Mouse (Mus musculus): ENCODE data around the gene Rnh1.
A peak's percentile ranks its signal among the peaks of the same experiment; 100 is the strongest.

Gene Rnh1

DNA sequence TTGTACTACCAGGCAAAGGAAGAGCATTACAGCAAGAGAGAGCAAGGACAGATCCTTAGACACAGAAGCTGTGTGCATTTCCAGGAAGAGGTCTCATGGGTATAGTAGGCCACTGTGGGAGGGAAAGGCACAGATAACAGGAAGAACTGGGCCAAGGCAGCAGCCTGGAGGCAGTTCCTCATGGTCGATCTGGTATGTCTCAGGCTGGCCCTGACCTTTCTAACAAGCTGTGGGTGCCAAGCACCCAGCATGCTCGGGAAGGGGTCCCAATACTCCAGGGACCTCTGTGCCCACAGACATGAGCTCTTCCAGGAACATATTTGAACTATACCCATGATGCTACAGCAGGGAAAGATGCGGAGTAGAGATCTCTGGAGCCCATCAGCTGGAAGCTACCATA, 31.9 kb upstream of the Rnh1 start:
- no peak for DNase-seq

DNA sequence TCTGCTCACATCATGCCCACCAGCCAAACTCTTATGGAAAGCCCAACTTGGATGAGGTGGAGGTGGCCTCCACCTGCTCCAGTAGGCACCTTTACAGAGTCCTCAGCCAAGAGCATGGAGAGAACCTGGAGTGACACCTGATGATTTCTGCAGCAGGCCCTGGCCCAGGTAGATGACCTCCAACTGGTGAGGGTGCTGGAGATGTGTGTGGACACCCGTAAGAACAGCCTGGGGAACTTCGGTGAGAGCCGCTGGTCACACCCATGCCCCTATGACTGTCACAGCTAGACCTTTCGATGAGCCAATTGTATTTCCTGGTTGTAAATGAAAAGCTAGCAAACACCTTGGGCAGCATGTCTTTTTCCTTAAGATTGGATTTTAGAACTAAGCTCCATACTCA, 25.5 kb upstream of the Rnh1 start:
- DNase-seq, result no peak

DNA sequence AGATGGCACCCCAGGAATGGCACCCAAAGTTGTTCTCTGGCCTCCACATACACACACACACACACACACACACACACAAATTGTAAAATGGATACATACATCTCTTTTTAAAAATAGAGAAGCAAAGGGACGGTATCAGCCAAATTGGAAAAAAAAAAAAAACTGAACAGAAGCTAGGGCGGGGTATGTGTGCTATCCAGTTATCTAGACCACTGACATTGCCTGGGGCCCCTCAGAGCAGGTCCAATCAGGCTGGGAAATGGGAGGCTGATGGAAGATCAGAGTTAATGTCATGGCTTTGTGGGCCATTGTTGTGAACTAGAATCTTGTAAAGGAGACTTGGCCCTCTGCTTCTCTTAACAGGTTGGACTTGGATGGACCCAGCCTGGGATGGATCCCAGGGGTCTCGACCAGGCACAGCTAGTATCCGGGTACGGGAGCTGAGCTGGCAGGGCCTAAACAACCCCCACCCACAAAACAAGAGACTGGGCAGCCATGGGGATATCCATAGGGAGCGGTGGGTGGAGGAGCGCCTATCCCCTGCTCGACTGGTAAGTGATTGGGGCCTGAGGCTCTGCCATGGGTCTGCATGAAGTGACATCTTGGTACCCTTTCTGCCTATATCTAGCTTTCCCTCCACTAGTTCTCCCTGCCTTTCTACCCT, 24.1 kb upstream of the Rnh1 start:
- DNase-seq, result no peak

DNA sequence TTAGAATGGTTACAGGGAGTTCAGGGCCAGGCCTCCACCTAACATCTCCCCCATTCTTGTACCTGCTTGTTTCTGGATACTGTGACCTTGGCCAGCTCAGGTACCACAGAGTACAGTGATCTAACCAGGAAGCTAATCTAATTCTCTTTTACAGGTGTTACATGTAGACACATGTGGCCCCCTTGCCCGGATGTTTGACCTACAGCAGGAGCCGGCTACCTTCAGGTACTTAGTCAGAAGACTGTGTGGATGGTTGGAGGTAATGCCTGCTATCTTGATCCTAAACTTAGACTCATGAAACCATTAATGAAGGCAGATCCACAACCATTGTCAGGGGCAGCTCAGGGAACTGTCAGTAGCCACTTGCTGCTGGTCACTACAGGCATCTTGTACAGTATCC, 23.1 kb upstream of the Rnh1 start:
- no peak for DNase-seq

DNA sequence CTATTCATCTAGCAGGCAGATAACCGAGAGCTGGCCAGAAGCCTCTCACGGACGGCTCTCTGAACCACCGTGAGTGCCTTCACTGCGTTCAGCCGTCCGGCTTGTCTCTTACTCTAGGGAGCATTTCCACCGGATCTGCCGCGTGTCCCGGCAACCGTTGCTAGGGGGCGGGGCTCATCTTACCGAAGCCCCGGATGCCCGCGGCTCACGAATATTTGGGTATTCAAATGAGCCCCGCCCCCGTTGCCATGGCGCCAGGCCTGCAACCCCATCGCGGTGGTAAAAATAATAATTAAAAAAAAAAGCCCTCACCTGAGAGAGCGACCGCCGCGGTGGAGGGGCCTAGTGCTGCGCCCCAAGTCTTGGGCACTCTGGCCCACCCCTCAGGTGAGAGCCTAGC, 22.2 kb upstream of the Rnh1 start:
- DNase-seq, result peak; percentile 90 to 93

DNA sequence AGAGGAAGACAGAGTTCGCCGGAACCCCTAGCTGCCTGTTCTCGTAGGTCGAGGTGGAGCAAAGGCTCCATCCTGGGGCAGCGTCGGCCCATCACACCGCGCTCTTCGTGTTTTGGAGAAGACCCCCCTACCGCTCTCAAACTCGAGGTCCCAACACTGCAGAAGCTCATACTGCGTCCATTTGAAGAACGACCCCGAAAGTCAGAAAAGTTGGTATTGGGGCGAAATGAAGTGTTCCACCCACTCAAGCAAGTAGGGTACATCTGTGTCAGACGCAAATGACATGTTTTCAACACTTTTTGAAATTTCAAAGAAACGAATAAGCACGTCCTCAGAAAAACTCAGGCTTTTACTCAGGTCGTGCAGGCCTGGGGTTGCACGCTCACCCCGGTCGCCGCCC, 21.8 kb upstream of the Rnh1 start:
- no peak for DNase-seq

DNA sequence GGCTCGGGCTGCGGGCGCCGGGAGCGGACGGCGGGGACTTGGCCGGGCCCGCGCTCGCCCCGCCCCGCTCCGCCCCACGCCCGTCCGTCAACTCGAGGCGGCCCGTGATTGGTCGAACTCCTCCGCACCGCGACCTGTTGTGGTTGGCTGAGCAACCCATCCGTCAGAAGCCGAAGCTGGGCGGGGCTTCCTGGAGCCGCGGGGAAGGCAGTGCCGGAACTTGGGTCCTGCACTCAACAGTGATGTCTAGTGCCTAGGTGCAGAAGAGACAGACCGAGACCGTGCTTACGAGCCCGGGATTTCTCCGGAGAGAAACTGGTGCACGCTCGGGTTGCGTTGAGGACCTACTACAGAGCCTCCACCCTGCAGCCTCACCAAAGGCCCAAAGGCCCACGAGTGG, 21.3 kb upstream of the Rnh1 start, which contains the start of the genes Hras and Lrrc56:
Gene Hras (minus strand): TSS at position 58 of the 400 bp plus-strand sequence.
Gene Lrrc56 (plus strand): TSS at position 210 of the 400 bp plus-strand sequence.
- DNase-seq, result peak; percentile 98 to 99

DNA sequence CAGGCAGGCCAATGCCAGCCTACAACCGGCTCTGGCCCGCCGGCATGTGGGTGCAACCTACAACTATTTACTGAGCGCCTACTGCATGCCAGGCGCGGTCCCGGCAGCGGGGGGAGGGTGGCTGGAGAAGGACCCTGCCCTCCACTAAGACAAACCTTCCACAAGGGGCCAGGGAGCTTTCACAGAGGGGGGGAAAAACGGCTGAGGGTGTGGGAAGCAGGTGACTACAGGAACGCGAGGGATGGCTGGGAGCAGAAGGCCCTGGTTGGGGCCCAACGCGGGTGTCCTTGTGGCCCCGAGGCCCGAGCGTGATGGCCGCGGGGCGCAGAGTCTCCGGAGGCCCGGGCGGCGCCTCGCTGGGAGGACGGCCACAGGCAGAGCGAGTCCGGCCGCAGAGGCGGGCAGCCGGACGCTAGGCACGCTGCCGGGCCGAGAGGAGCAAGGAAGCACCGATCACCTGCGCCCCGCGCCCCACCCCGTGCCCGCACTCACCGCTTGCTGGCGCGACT, 20.7 kb upstream of the Rnh1 start:
- peak; percentile 43 to 65 for DNase-seq

DNA sequence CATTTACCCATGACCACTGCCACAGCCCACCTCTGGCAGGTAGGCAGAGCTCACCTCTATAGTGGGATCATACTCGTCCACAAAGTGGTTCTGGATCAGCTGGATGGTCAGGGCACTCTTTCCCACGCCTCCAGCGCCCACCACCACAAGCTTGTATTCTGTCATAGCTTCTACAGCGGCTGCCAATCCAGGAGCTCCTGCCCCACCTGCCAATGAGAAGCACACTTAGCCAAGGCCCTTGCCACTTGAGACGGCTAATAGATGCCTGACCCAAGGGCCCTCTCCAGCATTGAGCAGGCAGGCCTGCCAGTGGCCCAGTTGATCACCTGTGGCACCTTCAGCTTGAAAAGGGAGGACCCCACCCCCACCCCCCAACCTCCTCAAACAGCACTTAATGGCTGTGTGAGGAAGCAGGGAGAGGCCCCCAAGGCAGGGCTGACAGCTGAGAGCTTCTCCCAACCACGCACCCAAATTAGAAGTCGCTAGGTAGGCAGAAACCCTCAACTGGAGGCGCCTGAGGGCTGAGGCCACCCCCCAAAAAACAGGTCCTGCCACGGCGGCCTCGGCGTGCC, 20.2 kb upstream of the Rnh1 start:
- DNase-seq, result no peak

DNA sequence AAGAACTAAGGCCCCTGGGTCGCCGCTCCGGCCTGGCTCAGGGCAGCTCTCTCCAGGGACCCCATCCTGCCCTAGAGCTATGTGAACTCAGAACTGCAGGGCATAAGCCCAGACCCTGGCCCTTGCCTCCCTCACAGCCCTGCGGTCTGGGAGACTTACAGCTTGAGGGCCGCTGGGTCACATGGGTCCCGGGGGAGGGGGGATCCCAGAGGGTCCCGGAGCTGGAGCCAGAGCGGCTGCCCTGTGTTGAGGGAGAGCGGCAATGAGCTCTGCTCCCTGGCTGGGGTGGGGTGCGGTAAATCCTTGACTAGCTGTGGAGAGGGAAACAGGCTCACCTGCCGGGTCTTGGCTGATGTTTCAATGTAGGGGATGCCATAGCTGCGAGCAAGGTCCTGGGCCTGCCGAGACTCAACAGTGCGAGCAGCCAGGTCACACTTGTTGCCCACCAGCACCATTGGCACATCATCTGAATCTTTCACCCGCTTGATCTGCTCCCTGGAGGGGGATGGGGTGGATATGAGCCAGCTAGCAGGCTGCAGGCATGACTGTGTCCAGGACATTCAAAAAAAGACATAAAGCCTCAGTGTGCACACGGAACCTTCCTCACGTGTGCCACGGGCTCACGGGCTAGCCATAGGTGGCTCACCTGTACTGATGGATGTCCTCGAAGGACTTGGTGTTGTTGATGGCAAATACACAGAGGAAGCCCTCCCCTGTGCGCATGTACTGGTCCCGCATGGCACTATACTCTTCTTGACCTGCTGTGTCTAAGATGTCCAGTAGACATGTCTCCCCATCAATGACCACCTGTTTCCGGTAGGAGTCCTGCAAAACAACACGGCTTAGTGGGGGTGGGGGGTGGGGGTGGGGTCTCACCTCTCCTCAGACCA, 19.4 kb upstream of the Rnh1 start:
- DNase-seq, result no peak

DNA sequence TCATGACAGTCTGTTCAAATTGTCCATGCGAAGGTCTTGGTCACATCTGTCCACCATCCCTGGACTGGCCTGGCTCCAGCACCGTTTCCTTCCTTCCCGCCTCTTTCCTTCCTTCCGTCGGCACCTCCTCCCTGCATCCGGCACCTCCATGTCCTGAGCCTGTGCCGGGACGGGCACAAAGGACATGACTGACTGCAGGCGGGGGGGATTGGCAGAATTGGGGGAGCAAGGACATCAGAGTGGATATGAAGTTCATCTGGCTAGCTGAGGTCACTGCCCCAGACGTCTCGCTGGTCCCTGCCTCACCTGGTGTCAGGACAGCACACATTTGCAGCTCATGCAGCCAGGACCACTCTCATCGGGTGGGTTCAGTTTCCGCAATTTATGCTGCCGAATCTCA, 18.4 kb upstream of the Rnh1 start:
- no peak for DNase-seq

DNA sequence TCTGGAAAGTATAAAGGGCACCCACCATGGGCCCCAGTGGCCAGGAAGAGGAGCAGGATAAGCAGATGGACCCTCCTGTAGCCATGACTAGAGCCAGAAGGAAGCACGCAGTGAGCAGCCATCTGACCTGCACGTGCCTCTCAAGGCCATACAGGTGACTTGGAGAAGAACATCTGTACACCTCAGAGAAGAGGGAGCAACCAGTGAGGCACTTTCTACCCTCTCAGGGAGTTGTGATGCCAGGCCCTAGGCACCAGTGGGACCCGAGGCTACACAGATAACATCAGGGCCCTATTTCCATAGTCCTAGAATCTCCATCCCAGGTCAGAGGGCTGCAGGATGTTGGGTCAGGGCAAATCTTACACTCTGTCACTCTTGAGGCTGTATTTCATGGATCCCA, 17.6 kb upstream of the Rnh1 start:
- DNase-seq, result no peak

DNA sequence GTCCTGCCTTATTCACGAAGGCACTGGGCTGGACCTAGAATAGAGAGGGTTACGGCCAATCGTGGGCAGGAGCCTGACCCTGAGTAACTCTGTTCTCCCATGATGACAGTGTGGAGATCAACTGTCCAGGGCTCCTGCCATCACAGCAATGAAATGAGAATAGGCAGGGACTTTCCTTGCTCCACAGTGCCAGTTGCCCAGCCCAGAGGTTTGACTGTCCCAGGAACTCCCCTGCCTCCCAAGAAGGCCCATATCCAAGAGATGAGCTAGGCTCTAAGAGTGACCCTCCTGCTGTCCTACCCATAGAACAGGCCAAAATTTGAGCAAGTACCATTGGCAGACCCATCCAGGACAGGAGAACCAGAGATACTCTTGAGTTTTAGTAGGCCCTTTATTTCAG, 16.1 kb upstream of the Rnh1 start:
- no peak for DNase-seq

DNA sequence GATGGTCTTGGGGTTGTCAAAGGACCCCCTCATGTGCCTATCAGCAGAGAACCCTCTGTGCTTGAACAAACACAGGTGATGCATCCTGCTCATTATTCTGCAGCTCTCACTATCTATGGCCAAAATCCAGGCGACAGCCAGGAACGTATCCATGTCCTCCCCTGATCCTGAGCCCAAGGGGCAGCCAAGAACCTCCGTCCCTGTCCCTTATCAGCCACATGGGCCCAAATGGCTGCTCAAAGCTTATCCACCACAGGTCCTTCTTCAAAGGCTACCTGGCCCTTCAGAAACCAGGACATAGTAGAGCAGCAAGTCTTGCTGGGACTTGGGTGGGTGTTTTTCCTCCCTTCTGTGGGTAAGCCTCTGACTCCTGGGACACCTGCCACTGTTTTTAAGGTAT, 15.5 kb upstream of the Rnh1 start:
- DNase-seq, result no peak

DNA sequence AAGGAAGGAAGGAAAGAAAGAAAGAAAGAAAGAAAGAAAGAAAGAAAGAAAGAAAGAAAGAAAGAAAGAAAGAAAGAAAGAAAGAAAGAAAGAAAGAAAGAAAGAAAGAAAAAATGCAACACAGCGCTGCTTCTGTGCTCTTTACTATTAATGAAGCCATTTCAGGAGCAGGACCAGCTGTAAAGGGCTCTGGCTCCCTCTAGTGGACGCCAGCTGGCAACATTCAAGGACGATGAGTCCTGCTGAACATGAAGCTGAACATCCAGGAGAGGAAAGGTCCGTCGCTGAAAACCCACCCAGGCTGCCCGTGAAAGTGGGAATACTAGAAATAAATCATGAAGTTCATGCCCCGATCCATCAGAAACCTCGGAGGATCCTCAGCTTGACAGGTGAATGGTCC, 3.5 kb upstream of the Rnh1 start:
- peak; percentile 79 to 81 for DNase-seq

DNA sequence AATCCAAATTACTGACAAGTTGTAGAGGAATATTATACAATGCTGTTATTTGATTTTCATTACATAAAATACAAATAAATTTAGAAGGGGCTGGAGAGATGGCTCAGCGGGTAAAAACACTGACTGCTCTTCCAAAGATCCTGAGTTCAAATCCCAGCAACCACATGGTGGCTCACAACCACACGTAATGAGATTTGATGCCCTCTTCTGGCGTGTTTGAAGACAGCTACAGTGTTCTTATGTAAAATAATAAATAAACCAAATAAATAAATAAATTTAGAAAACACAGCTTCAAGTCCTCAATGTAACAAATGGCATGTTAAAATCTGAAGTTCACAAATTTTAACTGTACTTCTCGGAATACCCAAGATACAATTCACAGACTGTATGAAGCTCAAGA, 2.4 kb upstream of the Rnh1 start:
- no peak for DNase-seq

DNA sequence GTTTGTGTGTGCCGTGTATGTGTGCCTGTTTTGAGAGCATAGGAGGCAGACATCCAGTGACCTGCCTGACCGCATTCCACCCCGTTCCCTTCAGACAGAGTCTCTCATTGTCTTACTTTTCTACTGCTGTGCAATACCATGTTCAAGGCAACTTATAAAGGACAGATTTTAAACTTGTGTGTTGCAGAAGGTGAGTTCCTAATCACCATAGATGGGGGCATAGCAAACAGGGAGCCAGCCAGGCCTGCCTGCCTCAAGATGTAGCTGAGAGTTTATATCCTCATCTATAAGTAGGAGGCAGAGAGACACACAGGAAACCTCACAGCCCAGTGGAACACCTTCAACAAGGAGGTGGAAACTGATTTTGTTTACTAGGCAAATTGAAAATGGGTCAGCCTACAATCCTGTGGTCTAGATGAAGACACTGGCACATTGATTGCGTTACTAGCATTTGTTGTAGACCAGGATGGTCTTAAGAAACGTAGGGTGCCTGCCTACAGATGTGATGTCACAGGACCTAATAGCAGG, 730 bp upstream of the Rnh1 start:
- no peak for DNase-seq

DNA sequence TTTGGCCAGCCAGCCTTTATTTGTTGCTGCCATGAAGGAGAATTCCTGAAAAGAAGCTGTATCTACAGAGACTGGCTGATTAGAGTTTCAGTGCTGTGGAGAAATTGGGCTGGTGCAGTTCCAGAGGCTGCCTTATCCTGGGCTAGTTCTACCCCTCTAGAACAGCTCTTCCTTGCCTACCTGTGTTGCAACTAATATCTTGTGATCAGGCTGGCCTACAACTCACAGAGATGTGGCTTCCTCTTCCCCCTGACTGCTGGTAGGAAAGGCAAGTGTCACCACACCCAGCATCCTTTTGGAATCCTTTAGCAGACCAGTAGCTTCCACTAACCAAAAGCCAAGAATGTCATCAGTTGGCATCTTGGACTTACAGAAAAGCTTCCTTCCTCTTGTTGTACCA, 2.8 kb downstream of the Rnh1 start:
- DNase-seq, result no peak

DNA sequence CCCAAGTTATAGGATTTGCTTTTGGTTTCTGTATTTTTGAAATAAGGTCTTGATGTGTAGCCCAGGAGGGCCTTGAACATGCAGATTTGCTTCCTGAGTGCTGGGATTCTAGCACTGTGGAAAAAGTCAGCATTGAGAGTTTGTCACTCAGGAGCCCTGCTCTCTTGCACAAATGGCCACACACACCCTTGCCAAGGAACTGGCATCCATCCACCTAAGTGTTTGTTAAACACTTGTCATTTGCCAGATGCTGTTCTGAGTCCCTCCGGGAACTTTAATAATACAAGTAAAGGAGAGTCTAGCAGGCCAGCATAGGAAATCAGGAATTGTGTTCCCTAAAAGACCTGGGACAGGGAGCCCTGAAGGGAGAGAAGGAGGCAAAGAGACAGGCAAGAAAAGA, 3.4 kb downstream of the Rnh1 start:
- no peak for DNase-seq

DNA sequence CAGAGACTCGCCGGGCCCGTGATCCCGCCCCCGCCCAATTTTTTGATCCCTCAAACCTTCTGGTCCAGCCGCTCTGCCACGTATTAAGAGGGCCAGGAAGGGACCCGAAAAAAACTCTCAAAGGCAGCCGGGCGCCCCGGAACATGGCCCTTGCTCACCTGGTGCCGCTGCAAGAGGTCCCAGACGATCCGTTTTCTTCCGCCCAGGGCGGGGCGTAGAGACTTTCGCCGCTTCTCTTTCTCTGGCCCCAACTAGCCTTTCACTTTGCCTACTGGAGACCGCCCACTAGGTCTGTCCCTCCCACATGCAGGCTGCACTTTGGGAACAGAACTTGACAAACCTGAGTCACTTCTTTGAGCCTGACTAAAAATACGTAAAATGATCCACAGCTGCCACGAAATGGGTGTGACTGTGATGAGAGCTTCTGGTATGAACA, 4.1 kb downstream of the Rnh1 start:
- DNase-seq, result peak; percentile 42 to 48

DNA sequence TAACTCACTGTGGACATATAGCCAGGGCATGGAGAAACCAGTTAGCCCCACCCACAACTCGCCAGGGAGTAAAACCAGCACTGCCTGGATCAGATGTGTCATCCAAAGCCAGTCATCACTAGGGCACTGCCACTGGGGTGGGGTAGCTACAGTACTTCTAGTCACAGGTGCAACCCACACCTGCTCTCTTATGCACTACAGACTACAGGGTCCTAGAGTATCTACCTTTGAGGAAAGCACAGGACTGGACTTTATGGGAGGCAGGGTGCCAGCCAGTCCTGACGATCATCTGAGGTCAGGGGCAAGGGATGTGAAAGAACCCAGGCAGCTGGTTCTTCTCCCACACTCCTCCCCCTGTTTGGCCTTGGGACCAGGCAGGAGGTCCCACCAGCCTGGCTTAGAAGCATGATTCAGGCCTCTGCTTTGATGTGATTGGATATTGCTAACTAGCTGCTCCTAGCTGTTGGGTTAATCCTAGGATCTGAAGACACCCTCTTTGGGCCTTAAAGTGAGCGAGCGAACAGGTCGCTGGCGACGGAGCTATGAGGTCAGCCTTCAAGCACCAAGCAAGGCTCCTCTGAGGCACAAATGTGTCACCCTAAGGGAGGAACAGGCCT, 4.6 kb downstream of the Rnh1 start:
- DNase-seq, result no peak

DNA sequence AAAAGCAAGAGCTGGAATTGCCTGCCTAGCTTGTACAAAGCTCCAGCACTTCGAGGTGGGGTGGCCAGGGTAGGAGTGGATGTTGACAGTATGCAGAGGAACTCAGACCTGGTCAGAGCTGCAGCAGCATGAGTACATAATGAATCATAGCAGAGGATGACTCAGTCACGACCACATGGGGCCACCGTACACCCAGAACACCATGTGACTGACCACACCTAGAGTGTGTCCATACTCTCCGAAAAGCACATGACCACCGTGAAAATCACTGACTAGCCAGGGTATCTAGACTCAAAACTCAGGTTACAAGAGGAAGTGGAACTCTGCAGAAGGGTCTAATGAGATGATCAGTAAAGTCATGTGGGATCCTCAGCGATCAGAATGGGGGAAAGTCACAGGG, 7.8 kb downstream of the Rnh1 start:
- no peak for DNase-seq

DNA sequence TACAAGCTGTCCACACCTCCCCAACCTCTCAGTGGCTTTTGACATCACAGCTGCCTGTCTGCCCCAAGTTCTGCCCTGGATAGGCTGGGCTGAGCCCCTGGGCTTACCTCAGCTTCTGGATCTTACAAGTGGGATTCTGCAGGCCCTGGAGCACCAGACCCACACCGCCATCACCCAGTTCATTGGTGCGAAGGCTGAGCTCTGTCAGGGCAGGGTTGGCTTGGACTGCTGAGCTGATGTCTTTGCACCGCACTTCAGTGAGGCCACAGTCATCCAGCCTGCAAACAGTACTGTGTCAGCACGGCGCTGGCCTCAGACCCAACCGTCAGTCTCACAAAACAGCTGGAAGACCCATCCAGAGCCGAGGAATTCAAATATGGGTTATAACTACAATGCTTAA, 8.3 kb downstream of the Rnh1 start:
- DNase-seq, result no peak

All from thymus, postnatal 36 days (tissue).